Comparison of ENCODE assay signal across 20 mouse cellular contexts in the genomic region with DNA sequence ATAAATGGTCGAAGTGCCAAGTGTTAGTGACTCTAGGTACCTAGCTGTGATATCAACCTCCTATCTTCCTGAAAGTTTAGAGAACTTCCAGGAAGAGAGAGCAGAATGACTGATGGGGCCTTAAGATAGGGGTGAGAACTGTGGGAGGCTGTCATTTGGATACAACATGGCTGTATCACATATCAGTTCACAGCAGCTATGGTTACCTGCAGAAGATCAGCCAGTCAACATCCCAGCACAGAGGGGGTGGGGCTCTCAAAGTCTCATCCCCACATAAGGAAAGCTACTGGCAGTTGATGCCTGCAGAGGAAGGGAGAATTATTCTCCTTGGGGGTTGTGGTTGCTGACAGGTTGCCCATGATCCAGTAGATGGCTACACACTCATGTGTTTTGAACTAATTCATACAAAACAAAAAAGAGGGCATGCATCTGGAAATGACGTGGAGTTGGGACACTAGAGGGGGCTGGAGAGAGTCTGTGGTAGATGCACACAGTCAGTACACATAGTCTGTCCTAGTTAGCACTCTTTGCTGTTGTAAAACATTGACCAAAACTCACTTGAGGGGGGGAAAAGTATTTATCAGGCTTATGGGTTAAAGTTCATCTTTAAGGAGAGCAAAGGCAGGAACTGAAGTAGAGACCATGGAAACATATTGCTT. TPM values are rescaled to one million over a fixed set of nuclear protein-coding genes. Genes with fewer than 3 reads are reported as not detected.
DNase-seq lines count a peak whose midpoint lies in the region; ATAC-seq and TF ChIP-seq lines count a peak whose summit lies in the region.
"Had no signal": no experiment of that assay in that cellular context is flagged by ENCODE, and none has a peak within 500 bp of the region (broad histone marks: within the 10 kb centered on the region; RNA-seq: fewer than 3 reads in every experiment).

No protein-coding gene starts in this region.

- ATAC-seq in megakaryocyte-erythroid progenitor cell, adult 5-6 weeks (replicated peaks; ENCODE audit: low FRiP score, low TSS enrichment, poor library complexity, severe bottlenecking) = peak; percentile 46
- ATAC-seq: forebrain, embryonic 13.5 days had no signal

- no peaks in the 10 kb centered on the region for H3K9me3 ChIP-seq in limb, embryonic 10.5 days (replicated peaks)
- H3K9me3 ChIP-seq: embryonic facial prominence, embryonic 15.5 days; forebrain, embryonic 13.5 days; heart, embryonic 13.5 days; hindbrain, embryonic 13.5 days; liver, embryonic 15.5 days; neural tube, embryonic 13.5 days had no signal

- H3K4me1 ChIP-seq in thymus, adult 2 months (replicated peaks; ENCODE audit: control insufficient read depth, insufficient read depth, low read length) = peaks cover 9% of the 10 kb centered on the region
- no peaks in the 10 kb centered on the region for H3K4me1 ChIP-seq in limb, embryonic 10.5 days
- H3K4me1 ChIP-seq: embryonic facial prominence, embryonic 15.5 days; hindbrain, embryonic 13.5 days had no signal

- peak overlapping the region; percentile 46; the same call in 1 of the 2 replicates for H3K27ac ChIP-seq in gastrocnemius, adult 2 months
- no peak overlapping the region for H3K27ac ChIP-seq in thymus, adult 2 months (ENCODE audit: control insufficient read depth, insufficient read depth, low read length)
- H3K27ac ChIP-seq in limb, embryonic 10.5 days = no peak overlapping the region
- H3K27ac ChIP-seq: embryonic facial prominence, embryonic 15.5 days; forebrain, embryonic 13.5 days; heart, embryonic 13.5 days; hindbrain, embryonic 13.5 days; layer of hippocampus, adult 2 months; liver, embryonic 15.5 days; neural tube, embryonic 13.5 days had no signal

- no peak for TF ChIP-seq CTCF in gastrocnemius, adult 2 months (IDR thresholded peaks at IDR 0.05)
- TF ChIP-seq CTCF in thymus, adult 2 months (IDR thresholded peaks at IDR 0.05; ENCODE audit: borderline replicate concordance, control insufficient read depth, extremely low read depth, insufficient read depth, low read length, poor library complexity) = no peak

- H3K27me3 ChIP-seq in thymus, adult 2 months (ENCODE audit: control insufficient read depth, insufficient read depth, low read length) = no peaks in the 10 kb centered on the region
- no peaks in the 10 kb centered on the region for H3K27me3 ChIP-seq in limb, embryonic 10.5 days (ENCODE audit: low read depth, poor library complexity, severe bottlenecking)
- H3K27me3 ChIP-seq: embryonic facial prominence, embryonic 15.5 days; forebrain, embryonic 13.5 days; heart, embryonic 13.5 days; hindbrain, embryonic 13.5 days; liver, embryonic 15.5 days; neural tube, embryonic 13.5 days had no signal

- no peak for TF ChIP-seq POLR2A in thymus, adult 2 months (IDR thresholded peaks at IDR 0.05; ENCODE audit: control insufficient read depth, extremely low read depth, insufficient read depth, low read length, poor library complexity)

- H3K36me3 ChIP-seq in thymus, adult 2 months (ENCODE audit: control insufficient read depth, insufficient read depth, low read length) = no peaks in the 10 kb centered on the region
- no peaks in the 10 kb centered on the region for H3K36me3 ChIP-seq in limb, embryonic 10.5 days
- H3K36me3 ChIP-seq: embryonic facial prominence, embryonic 15.5 days; heart, embryonic 13.5 days; hindbrain, embryonic 13.5 days; liver, embryonic 15.5 days; neural tube, embryonic 13.5 days had no signal

- intact Hi-C loops in gastrocnemius, adult 2 months (cut with DNase I) = no loop called here
- intact Hi-C loops in gastrocnemius, postnatal 36 days (cut with DNase I) = no loop called here

- DNase-seq in gastrocnemius, adult 2 months = peak; percentile 54
- DNase-seq in gastrocnemius, postnatal 36 days = no peak
- peak; percentile 45 for DNase-seq in thymus, adult 2 months
- DNase-seq in thymus, adult 18-20 months = no peak
- DNase-seq in thymus, postnatal 4 days = peak; percentile 56
- DNase-seq in spleen, postnatal 14 days (ENCODE audit: low spot score in 2 of 2) = no peak
- no peak for DNase-seq in limb, embryonic 10.5 days (ENCODE audit: low spot score)
- DNase-seq: cerebellum, adult 11-12 months; gastrocnemius, postnatal 25 days; lung, postnatal 4 days; retina, postnatal 1 day had no signal

- no peak overlapping the region for H3K4me3 ChIP-seq in gastrocnemius, adult 2 months
- no peak overlapping the region for H3K4me3 ChIP-seq in thymus, adult 2 months (ENCODE audit: control insufficient read depth, insufficient read depth, low read length)
- H3K4me3 ChIP-seq in limb, embryonic 10.5 days = no peak overlapping the region
- H3K4me3 ChIP-seq: embryonic facial prominence, embryonic 15.5 days; forebrain, embryonic 13.5 days; heart, embryonic 13.5 days; hindbrain, embryonic 13.5 days; layer of hippocampus, adult 2 months; liver, embryonic 15.5 days; neural tube, embryonic 13.5 days had no signal

- 53% methylated on average over 2 of the region's 2 CpGs for WGBS in thymus, adult 2 months
- 64% methylated on average over 2 of the region's 2 CpGs for WGBS in limb, embryonic 10.5 days

RNA-seq across cellular contexts. Expression of a gene that starts 2.2 kb away (rescaled TPM):
- total RNA-seq in gastrocnemius, adult 2 months (2021) = 10 to 100 TPM in 1 of 2 experiments, 1 to 10 TPM in 1; 3.7 to 15.2 TPM
- total RNA-seq in gastrocnemius, postnatal 36 days (2021) = 1 to 10 TPM; 4.7 to 4.8 TPM
- polyA plus RNA-seq in thymus, adult 2 months (2012; rRNA removed) = 6.3 and 7.1 TPM in 2 replicates
- 3.8 and 12.4 TPM in 2 replicates for total RNA-seq in megakaryocyte-erythroid progenitor cell, adult 5-6 weeks (2014; fragmentation: Nextera tagmentation)
- total RNA-seq in megakaryocyte-erythroid progenitor cell, adult 5-6 weeks (2017) = 0.70 and 4.2 TPM in 2 replicates
- not detected in 2 replicates for polyA plus RNA-seq in limb, embryonic 10.5 days (2016; fragmentation: Nextera tagmentation; extraction: Ambion mirVana)
- polyA plus RNA-seq: neural tube, embryonic 13.5 days had no signal

RNA-seq across cellular contexts. Expression of a gene that starts 56.5 kb away (rescaled TPM):
- total RNA-seq in gastrocnemius, adult 2 months (2021) = not detected
- total RNA-seq in gastrocnemius, postnatal 36 days (2021) = not detected
- 0.05 and 0.13 TPM in 2 replicates for polyA plus RNA-seq in thymus, adult 2 months (2012; rRNA removed)
- not detected in 2 replicates for total RNA-seq in megakaryocyte-erythroid progenitor cell, adult 5-6 weeks (2014; fragmentation: Nextera tagmentation)
- not detected in 2 replicates for total RNA-seq in megakaryocyte-erythroid progenitor cell, adult 5-6 weeks (2017)
- not detected in 2 replicates for polyA plus RNA-seq in limb, embryonic 10.5 days (2016; fragmentation: Nextera tagmentation; extraction: Ambion mirVana)
- total RNA-seq: gastrocnemius, postnatal 25 days had no signal
- polyA plus RNA-seq: embryonic facial prominence, embryonic 15.5 days; forebrain, embryonic 13.5 days; heart, embryonic 13.5 days; liver, embryonic 15.5 days; spleen, adult 2 months had no signal

Comparison
In these comparisons a context has a peak if more than half of its experiments do, and no peak if none do; other contexts are left out.
1. DNase-seq: peak in gastrocnemius, adult 2 months (single experiment), thymus, adult 2 months (single experiment) and thymus, postnatal 4 days (single experiment); none in gastrocnemius, postnatal 36 days (0 of 2), thymus, adult 18-20 months (0 of 2), spleen, postnatal 14 days (0 of 2) and limb, embryonic 10.5 days (single experiment).